Mouse (Mus musculus) adrenal gland, adult 2 months (tissue): ENCODE measurements at regions not wholly inside any gene's neighbourhood (a gene's known extent, or its start where the extent isn't known, plus 50 kb on each side); places are given as distances from the start of the nearest gene placed in this dataset.
"Not testable (repeated sequence)": the region's sequence is repeated elsewhere in the genome, so short reads cannot be mapped to it uniquely, and the experiment has no call there.

Source experiments
- DNase-seq: peaks from one replicate; pipeline ENCODE4 v3.0.0; 2021

DNA sequence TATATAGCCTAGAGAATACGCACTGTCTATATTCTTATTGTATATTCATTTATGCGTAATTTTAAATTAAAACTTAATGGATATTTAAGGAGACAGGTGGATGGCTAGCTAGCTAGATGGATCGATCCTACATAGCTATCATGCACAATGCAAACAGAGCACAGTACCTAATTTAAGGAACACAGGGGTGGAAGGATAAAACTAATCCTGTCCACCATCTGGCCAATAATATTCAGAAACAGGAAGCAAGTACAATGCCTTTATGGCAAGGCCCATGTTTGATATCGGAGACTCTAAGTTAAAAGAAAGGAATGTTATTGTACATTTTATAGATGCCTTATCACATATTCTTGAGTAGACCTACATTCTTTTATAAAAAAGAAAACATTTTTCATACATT lies 396.4 kb downstream of the Med10 start:
- no peak for DNase-seq

DNA sequence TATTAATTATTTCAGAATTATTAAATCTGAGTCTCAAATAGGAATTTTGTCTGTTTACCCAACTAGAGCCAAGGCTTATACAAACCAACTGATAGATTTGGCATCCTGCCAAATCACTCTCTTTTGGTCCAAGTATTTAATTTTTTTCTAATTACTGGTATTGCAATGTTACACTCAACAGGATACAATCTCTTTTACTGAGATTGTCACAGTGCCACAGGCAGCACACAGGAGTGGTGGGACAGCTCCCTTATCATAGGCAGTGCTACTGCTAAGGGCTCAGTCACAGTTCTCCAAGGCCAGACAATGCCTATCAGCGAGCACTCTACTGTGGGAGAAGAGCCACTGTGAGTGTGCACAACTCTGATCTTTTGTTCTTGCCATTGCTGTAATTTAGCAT lies 396.9 kb downstream of the Med10 start:
- no peak for DNase-seq

DNA sequence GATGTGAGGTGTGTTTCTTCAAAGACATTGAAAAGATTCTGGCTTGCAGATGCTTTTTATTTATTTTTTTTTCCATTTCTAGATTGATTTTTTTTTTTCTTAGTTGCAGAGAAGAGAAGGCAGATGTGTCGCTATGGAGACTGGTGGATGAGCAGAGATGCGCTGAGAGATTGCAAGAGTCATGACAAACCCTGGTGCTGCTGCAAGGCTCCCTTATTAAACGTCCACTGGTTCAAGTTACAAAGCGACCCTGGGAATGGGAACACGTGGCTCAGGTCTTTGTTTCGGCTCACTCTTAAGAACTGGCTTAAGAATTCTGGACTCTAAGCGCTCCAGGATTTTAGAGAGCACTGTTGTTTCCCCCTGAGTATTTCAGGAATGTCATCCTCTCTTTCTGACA lies 403.1 kb downstream of the Med10 start:
- no peak for DNase-seq

DNA sequence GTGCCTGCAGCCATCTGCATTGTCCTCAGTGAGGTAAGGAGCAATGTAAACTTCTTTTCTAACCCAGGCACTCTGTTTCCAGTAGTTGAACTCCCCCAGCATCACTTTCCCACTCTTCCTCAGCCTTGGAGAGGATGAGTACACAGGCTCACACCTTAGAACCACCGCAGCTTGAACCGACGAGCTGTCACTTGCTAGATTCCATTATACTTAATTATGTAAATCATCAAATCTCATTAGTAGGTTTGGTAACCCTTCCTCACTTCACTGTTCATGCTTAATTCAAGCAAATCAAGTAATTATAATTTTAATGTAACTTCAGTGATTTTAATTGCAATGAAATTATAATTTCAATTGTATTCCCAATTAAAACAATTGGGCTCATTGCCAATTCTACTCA lies 408.0 kb downstream of the Med10 start:
- DNase-seq: no peak

DNA sequence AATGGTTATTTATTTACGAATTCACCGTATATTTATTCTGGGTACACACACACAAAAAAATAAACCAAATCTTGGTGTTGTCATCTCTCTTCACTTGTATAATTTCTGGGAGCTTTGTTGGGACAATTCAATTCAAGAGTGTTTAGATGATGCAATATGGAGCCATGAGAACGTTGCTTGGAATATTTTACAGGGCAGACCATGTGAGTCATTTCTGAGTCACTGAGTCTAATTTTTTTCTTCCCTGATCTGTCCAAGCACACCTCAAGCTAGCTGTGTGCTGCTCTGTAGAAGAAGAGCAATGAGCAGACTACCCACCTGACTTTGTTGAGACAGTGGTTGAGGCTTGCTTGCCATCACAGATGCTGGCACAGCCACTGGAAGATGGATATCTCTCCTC lies 410.8 kb downstream of the Med10 start:
- peak; percentile 4 for DNase-seq

DNA sequence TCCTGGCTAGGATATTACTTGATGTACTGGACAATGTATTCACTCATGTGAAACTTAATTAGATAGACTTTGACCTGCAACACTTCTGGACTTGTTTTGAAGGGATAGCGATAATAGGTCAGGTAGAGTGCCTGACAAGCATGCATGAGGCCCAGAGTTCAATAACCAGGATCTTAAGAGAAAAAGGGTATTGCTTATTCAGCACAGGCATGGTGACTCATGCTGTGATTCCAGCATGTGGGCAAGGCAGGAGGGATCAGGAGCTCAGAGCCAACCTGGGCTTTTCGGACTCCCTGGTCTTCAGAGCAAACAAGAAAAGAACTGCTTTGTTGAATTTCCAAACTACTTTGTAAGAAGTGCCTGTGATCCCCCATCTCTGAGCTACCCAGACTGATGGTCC lies 411.4 kb downstream of the Med10 start:
- DNase-seq: no peak

DNA sequence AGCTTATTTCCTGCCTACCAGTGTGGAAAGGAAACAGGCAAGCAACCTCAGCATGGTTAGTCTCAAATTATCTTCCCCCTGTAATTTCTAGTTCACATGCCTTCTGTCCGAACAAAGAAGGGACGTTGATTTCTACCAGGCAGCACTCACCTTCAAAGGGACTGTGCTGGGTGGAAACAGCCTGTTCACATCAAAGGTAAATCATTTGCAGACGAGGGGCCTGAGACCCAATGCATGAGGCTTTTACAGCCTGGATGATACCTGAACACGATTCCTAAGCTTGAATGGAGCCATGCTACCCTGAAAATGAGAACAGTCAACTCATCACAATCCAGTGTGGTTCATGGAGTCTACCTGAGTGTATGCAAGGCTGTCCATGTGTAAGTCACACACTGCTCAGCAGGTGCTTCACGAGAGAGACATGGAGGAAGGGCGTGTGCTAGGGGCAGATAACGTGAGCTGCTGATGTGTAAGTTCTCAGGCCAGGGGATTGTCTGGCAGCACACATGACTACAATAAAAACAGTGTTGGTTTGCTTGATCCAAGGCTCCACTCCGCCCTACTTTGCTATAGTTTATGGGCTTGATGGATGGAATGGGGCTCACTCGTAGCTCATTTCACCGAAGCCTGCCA lies 411.9 kb downstream of the Med10 start:
- DNase-seq: no peak

DNA sequence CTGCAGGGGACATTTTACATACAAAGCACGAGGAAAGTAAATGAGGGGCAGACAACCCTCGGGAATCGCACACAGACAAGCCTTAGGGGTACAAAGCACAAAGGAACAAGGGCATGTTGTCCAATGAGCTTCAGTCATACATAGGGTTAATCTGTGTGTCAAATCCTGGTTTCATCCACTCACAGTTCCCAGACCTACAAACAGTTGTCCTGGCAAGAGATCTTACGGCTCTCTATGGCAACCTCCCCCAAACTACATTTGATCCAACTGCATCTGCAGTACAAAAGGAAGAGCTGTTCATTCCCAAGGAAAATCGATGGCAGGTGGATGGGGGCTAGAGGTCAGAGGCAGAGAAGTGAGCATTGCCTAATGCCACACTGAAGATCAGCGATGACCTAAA lies 413.9 kb downstream of the Med10 start:
- no peak for DNase-seq

DNA sequence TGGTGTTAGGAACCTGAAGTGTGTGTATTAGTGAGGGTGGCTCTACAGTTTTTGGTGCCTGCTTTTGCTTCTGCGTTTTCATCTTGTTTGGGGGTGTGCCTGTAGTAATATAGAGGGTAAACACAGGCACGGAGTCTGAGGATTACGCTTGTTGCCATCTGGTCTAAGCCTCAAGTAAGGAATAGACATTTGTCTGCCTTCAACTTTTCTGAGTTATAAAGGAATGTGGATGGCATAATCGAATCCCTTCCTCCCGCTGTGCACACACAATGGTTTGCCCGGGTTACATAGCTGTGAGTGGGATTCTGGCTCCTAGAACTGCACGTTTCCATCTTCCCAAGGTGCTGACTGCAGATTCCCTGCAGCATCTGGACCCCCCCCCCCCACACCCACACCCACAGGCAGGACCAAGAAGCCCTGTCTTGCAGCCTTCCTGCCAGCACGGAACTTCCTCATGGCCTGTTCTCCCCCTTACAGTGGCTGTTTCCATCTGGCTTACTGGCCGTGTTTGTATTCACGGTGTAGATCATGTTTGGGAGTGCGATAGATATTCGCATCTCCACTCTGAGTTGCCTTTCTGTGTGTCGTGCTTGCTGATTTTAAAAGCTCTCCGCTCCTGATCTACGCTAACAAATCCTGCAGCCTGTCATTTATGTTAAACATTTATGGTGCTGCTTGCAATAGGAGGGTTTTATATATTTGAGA lies 415.4 kb downstream of the Med10 start:
- DNase-seq: no peak

DNA sequence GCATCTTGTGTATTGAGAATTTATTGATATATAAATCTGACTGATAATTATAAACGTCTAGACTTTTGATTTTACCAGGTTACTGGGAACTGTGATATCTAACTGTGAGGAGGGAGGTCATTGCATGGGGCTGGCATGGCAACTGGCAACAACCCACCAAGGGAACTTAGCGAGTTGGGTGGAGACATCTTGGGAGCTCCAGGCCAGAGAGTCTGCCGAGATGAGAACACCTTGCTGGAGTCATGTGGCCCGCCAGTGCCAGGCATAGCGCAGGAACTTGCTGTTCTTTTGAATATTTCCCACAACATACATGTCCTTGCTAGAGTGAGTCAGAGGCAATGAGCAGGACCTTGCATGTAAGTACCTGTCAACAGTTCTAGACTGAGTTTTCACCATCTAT lies 413.9 kb downstream of the Ice1 start:
- no peak for DNase-seq

DNA sequence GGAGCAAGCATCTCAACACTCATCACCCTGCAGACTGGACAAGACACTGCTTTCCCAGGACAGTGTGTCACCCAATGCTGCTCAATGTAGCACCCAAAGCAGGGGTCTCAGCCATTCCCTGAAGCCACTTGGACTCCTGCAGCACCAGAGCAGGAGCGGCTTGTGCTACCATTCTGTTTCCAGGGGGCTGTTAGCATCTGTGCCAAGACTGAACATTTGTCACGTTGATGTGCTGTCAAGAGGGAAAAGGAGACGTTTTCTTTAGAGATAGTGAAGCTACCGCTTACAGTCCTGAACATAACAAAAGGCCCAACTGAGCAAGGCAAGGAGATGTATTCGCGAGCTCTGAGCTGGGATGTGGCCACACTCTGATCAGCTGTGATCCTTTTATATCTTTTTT lies 410.3 kb downstream of the Ice1 start:
- DNase-seq: no peak

DNA sequence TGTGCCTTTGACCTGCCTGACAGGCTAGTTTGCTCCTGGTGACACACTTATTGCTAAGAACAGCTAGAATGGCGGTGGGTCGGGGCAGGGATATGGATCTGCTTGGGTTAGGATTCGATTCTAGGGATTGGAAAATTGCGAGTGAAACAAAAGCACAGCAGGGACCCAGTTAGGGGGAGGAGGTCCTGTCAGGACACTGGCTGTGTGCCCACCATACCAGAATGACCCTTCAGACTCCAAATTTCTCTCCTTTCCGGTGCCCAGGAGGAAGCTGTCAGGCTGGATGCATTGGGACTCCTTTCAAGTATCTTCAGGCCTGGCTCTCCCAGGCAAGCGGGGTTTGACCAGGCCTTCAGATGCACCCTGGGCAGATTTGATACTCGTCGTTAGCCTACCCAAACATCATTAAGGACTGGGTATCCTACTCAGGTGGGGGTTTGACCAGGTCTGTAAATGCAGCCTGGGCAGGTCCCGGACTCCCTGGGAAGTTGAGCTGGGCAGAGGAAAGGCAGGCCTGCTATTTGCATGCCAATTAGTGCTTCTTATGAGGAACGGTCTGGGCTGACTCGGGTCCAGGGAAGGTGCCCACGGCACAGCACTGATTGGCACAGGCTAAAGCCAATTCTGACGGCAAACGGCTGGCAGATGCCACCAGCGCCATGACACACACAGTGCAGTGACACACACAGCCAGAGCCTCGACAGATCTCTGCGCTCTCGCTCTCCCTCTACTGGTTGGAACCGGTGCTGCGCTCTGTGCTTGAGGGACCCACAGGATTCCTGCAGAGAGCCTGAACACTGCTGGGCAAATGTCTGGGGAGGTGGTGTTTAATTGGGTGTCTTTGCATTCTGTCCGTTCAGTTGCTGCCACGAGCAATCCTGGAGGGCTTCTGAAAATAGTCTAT lies 403.3 kb downstream of the Ice1 start:
- peak; percentile 83 for DNase-seq

DNA sequence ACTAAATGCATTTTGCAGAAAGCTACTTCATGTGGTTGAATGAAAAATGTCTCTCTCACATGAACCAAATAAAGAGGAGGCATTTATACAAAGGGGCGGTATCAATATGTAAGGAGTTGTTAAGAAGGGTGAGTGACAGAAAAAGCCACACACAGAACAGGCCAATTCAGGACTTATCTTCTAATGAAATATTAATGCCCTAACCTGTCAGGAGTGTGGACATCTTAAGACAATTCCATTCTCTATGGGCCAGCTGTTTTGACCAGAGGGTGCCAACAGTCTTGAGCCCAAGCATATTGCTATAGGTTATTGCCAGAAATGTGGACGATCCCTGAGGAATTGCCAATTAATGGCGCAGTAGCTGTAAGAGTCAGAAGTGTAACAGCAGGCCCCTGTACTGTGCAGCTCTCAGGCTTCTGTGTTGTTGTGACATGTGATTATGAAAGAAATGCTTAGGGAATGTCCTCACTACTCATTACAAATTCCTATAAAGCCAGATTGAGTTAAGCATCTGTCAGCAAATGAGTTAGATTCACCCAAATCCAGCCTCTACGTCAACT lies 393.8 kb downstream of the Ice1 start:
- DNase-seq: no peak

DNA sequence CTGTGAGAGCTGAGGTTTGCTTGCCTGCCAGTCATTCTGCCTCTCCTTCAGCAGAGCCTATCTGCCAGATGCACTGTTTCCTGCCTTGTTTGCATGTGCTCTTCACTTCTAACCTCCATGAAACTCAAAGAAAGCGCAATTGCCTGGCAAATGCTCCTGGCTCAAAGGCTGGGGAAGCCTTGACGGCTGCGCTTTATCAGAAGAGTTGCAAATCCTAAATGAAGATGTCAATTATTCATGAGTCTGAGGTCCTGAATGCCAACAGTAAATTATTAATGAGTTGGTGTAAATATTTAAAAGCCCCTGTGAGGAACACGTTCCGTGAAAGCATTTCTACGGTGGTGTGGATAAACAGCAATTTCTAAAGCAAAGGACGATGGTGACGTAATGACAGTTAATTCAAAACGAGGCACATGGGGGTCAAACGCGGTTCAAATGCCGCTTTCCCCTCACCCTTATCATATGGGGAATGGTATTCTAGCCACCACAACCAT lies 377.4 kb downstream of the Ice1 start:
- DNase-seq: no peak

DNA sequence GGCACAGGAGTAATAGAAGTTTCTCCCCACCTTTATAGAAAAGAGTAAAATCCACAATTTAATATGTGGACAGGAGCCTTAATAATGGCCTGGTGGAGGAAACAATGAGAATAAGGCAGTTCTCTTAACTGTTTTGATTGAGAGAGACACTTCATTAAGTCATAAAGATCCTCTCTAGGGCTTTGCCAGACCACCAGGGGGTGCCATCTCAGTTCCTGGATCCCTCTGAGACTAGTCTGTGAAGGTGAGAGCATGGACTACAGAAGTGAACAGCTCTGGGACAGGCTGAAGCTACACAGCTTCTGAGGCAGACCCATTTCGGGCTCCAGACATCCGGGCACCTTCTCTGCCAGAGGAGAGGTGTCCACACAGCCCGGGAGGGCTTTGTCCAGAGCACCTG lies 373.8 kb downstream of the Ice1 start:
- no peak for DNase-seq

DNA sequence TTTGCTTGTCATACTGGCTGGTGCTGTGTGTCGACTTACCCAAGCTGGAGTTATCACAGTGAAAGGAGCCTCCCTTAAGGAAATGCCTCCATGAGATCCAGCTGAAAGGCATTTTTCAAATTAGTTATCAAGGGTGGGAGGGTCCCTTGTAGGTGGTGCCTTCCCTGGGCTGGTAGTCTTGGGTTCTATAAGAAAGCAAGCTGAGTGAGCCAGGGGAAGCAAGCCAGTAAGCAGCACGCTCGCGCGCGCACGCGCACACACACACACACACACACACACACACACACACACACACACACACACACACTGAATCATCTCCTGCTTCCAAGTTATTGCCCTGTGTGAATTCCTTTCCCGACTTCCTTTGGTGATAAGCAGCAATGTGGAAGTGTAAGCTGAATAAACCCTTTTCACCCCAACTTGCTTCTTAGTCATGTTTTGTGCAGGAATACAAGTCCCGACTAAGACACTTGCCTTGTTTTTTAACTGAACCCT lies 360.5 kb downstream of the Ice1 start:
- not testable (repeated sequence) for DNase-seq

DNA sequence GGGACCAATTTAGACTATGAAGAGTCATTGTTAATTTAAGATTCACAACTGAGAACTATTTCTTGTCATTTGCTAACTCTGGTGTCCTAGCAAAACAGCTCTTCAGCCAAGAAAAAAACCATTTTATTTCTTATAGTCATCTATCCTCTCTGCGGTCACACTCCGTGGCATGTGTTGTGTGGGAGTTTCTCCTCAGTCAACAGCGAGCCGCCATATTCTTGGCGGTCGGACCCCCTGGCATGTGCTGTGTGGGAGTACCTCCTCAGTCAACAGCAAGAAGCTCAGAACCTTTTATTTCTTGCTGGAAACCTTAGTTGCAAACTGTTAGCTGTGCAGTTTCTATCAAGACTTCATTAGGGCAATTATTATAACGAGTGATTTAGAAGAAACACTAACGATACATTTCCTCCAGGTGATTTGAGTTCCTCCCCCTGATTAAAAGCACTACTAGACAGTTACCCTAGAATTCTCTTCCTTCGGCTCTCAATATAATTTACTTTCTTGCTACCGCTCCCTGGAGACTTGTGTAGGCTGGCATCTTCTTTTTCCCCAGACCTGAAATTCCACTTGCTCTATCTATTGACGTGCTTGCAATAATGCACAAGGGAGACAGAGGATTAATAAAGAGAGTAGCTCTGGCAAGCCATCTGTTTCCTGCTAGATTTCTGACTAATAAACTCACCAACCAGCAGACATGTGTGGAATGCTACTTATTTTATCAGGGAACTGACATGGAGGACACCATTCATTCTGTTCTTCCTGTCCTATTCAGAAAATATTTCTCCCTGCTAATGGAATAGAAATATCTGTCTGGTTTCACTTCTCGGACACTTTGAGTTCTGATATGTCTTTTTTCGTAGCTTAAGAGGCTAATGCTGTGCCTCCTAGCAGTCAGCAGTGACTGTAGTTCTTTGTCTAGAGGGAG lies 359.5 kb downstream of the Ice1 start:
- DNase-seq: no peak

DNA sequence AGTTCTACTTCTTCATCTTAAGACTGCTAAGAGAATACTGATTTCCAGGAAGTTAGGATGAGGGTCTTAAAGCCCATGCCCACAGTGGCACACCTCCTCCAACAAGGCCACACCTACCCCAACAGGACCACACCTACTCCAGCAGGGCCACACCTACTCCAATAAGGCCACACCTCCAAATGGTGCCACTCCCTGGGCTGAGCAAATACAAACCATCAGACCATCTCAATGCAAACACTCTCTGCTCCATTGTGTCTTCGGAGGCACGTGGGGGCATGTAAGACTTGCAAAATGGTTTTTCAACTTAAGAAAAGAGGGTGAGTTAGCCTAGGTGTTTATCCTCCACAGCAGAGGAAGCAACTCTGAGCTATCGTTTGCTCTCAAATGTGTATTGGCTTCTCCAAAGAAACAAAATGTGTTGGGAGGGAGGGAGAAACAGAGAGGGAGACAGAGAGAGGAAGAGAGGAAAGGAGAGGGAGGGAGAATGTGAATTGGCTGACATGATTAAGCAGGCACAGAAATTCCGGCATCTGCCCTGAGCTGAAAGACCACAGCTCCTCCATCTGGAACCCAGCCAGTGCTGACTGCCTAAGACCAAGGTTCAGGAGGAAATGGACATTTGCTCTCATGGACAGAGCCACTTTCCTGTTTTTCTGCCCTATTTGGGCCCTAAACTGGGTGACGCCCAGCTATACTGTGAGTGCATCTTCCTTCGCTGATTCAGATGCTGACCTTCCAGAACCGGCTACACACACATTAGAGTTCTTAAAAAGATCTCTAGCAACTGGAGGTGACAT lies 356.2 kb downstream of the Ice1 start:
- DNase-seq: peak; percentile 17

DNA sequence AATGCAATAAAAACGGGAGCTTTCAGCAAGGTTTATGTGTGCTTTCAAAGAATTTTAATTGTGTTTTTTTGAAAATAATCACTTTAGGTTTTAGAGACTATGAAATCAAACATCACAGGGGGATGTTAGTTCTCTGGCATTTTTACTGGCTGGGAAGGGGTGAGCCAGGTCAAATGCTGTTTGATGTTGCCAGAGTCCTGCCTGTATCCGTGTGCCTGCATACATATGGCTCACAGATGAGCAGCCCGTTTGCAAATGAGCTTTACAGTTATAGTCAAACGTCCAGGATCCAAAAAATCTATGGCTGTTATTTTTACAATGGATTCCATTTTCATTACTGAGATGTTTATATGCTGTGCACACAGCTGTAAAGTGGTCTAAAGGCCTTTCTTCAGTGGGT lies 354.7 kb downstream of the Ice1 start:
- DNase-seq: no peak

DNA sequence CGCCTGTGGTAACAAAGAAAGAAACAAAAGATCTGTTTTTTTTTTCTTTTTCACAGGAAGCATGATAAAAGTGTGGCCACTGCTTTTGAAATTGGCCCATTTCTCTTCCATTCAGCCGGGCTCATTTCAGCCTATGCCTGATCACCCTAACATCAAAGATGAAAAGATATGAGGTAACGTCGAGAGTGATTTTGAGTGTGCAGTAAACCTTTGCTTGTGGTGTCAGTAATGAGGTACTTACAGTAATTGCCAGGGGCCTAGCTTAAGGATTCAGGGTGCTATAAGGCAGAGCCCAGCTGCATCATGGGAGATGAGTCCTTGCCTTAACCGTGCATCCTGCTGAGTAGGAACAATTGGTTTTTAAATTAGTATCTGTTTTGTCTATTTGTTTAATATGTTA lies 354.2 kb downstream of the Ice1 start:
- DNase-seq: no peak

DNA sequence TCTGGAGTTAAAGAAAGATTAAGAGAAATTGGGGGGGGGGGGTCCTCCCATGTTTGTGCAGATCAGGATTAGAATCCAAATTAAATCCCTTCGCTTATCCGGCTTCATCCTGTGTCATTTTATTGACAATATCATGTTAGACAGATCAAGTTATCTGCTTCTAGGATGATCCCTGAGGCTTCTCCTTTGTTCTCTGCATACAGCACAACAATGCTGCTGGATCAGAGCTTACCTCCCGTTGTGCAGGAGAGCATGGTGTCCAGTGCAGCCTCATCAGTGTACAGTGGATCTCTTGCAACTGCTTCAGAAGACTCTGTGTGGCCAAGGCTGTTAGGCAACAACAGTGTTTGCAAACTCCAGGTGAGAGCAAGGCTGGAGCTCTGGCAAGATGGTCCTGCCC lies 344.7 kb downstream of the Ice1 start:
- no peak for DNase-seq
